Mouse (Mus musculus) CH12.LX (cell line): ENCODE measurements around the gene C1ql3. TPM values are rescaled to one million over a fixed set of nuclear protein-coding genes. Genes with fewer than 3 reads are reported as not detected.

Experiments used
- DNase-seq: peaks from one replicate; pipeline ENCODE4 v3.0.0-alpha.2; 2013; ENCODE audit errors: extremely low read depth
- H3K27ac ChIP-seq: 2 replicates; pipeline ENCODE4 v1.5.1; 2012; ENCODE audit warnings: low read depth, mild to moderate bottlenecking, control low read depth, moderate library complexity; ENCODE audit not compliant: insufficient read depth
- H3K27me3 ChIP-seq: replicated peaks from 2 replicates; pipeline ENCODE3; 2012; ENCODE audit warnings: inconsistent platforms
- H3K36me3 ChIP-seq, 2 experiments: replicated peaks in 1 of 2; 2 replicates each; pipeline versions ENCODE3 to v1.6.1; 2012; ENCODE audit warnings: inconsistent platforms in 1 of 2, low read length in 1 of 2, mild to moderate bottlenecking in 1 of 2, mixed read lengths in 1 of 2, moderate library complexity in 1 of 2; ENCODE audit not compliant: control insufficient read depth in 1 of 2, insufficient read depth in 1 of 2
- H3K4me1 ChIP-seq, 2 experiments: 2 replicates each; pipeline ENCODE4 v1.6.1; 2012; ENCODE audit warnings: inconsistent platforms in 1 of 2, moderate library complexity in 1 of 2; ENCODE audit not compliant: insufficient read depth in 2 of 2, control insufficient read depth in 1 of 2
- H3K4me2 ChIP-seq: 2 replicates; pipeline ENCODE4 v1.6.1; 2012; ENCODE audit warnings: low read depth, mild to moderate bottlenecking, control low read depth; ENCODE audit not compliant: poor library complexity, insufficient read depth, severe bottlenecking
- H3K4me3 ChIP-seq, 3 experiments: fragments of 150-350 bp in 1 of 3; sonication (generic) in 1 of 3; replicated peaks in 1 of 3; 2 replicates each; pipeline versions ENCODE3 to v1.5.1; 2011 to 2012; ENCODE audit warnings: low read depth in 2 of 3, low read length in 2 of 3, mild to moderate bottlenecking in 2 of 3, moderate library complexity in 2 of 3, control low read depth in 1 of 3, improper control_type of control experiment in 1 of 3, inconsistent platforms in 1 of 3, mixed read lengths in 1 of 3; ENCODE audit not compliant: poor library complexity in 1 of 3
- H3K79me2 ChIP-seq: replicated peaks from 2 replicates; pipeline ENCODE4 v1.6.1; 2012; ENCODE audit warnings: mild to moderate bottlenecking, moderate library complexity; ENCODE audit not compliant: control insufficient read depth, poor library complexity, insufficient read depth, severe bottlenecking; ENCODE audit errors: extremely low read depth
- H3K9ac ChIP-seq: 2 replicates; pipeline ENCODE4 v1.6.1; 2012; ENCODE audit warnings: low read depth, mild to moderate bottlenecking, control low read depth, moderate library complexity; ENCODE audit not compliant: insufficient read depth
- H3K9me3 ChIP-seq: replicated peaks from 2 replicates; pipeline ENCODE3; 2012; ENCODE audit warnings: low read length, inconsistent platforms, mixed read lengths
- BHLHE40 ChIP-seq: IDR thresholded peaks from 2 replicates; pipeline ENCODE4 v1.6.1; 2011; ENCODE audit warnings: mild to moderate bottlenecking, low read depth, low read length, improper control_type of control experiment
- CHD1 ChIP-seq: IDR thresholded peaks from 2 replicates; pipeline ENCODE4 v1.6.1; 2012; ENCODE audit warnings: low read depth, low read length, improper control_type of control experiment, inconsistent platforms
- CTCF ChIP-seq, 2 experiments: IDR thresholded peaks in 1 of 2; conservative IDR thresholded peaks in 1 of 2; 2 replicates each; pipeline ENCODE4 v1.5.1; 2011 to 2012; ENCODE audit warnings: low read depth in 2 of 2, low read length in 2 of 2, improper control_type of control experiment in 1 of 2, inconsistent platforms in 1 of 2, mild to moderate bottlenecking in 1 of 2, moderate library complexity in 1 of 2
- ETS1 ChIP-seq: conservative IDR thresholded peaks from 2 replicates; pipeline ENCODE4 v1.6.1; 2012; ENCODE audit warnings: low read depth, mild to moderate bottlenecking, inconsistent platforms, low read length, improper control_type of control experiment, moderate library complexity
- GABPA ChIP-seq: IDR thresholded peaks from 2 replicates; pipeline ENCODE4 v1.6.1; 2012; ENCODE audit warnings: low read depth, low read length, improper control_type of control experiment, inconsistent platforms; ENCODE audit not compliant: insufficient replicate concordance
- HCFC1 ChIP-seq: IDR thresholded peaks from 2 replicates; pipeline ENCODE4 v1.6.1; 2012; ENCODE audit warnings: low read depth, mild to moderate bottlenecking, inconsistent platforms, low read length, improper control_type of control experiment
- IRF4 ChIP-seq: IDR thresholded peaks from 2 replicates; pipeline ENCODE4 v1.6.1; 2014; ENCODE audit warnings: low read depth, mild to moderate bottlenecking, inconsistent platforms, low read length, improper control_type of control experiment
- MAFK ChIP-seq: IDR thresholded peaks from 2 replicates; pipeline ENCODE4 v1.6.1; 2011; ENCODE audit warnings: low read length, improper control_type of control experiment; ENCODE audit not compliant: insufficient replicate concordance
- MXI1 ChIP-seq: IDR thresholded peaks from 2 replicates; pipeline ENCODE4 v1.6.1; 2011; ENCODE audit warnings: mild to moderate bottlenecking, low read depth, low read length, improper control_type of control experiment
- MYC ChIP-seq: IDR thresholded peaks from 2 replicates; pipeline ENCODE4 v1.6.1; 2011; ENCODE audit warnings: low read depth, mild to moderate bottlenecking, improper control_type of control experiment, low read length
- POLR2AphosphoS2 ChIP-seq: IDR thresholded peaks from 2 replicates; pipeline ENCODE4 v1.6.1; 2011; ENCODE audit warnings: low read depth, low read length, improper control_type of control experiment
- RAD21 ChIP-seq: IDR thresholded peaks from 2 replicates; pipeline ENCODE4 v1.6.1; 2011; ENCODE audit warnings: low read depth, mild to moderate bottlenecking, low read length, improper control_type of control experiment, moderate library complexity
- RCOR1 ChIP-seq: conservative IDR thresholded peaks from 2 replicates; pipeline ENCODE4 v1.6.1; 2012; ENCODE audit warnings: low read depth, mild to moderate bottlenecking, inconsistent platforms, low read length, improper control_type of control experiment
- SMC3 ChIP-seq: IDR thresholded peaks from 2 replicates; pipeline ENCODE4 v1.6.1; 2011; ENCODE audit warnings: low read depth, low read length, improper control_type of control experiment
- TBP ChIP-seq: conservative IDR thresholded peaks from 2 replicates; pipeline ENCODE4 v1.6.1; 2011; ENCODE audit warnings: low read depth, low read length, improper control_type of control experiment
- UBTF ChIP-seq: IDR thresholded peaks from 2 replicates; pipeline ENCODE4 v1.6.1; 2012; ENCODE audit warnings: low read depth, mild to moderate bottlenecking, inconsistent platforms, low read length, improper control_type of control experiment, moderate library complexity
- USF1 ChIP-seq: IDR thresholded peaks from 2 replicates; pipeline ENCODE4 v1.6.1; 2014; ENCODE audit warnings: low read depth, mild to moderate bottlenecking, inconsistent platforms, low read length, improper control_type of control experiment
- ZKSCAN1 ChIP-seq: IDR thresholded peaks from 2 replicates; pipeline ENCODE4 v1.6.1; 2012; ENCODE audit warnings: low read depth, inconsistent platforms, low read length, improper control_type of control experiment, borderline replicate concordance
- ZMIZ1 ChIP-seq: IDR thresholded peaks from 2 replicates; pipeline ENCODE4 v1.6.1; 2012; ENCODE audit warnings: low read depth, mild to moderate bottlenecking, inconsistent platforms, low read length, improper control_type of control experiment
- ZNF384 ChIP-seq: IDR thresholded peaks from 2 replicates; pipeline ENCODE4 v1.6.1; 2012; ENCODE audit warnings: low read depth, low read length, improper control_type of control experiment, inconsistent platforms
- dilution Hi-C: fragments of 300-500 bp; cut with MboI; formaldehyde crosslinking; loops from 2 replicates; pipeline ENCODE4 v1.14.3; 2020; ENCODE audit warnings: low sequenced_read_pairs; ENCODE audit not compliant: extremely low pct_unique_long_range_greater_than_20kb, extremely low pct_ligation_motif_present
- in situ Hi-C: fragments of 300-500 bp; cut with MboI; formaldehyde crosslinking; loops from 3 replicates; pipeline ENCODE4 v1.14.3; 2019; ENCODE audit warnings: low sequenced_read_pairs, low pct_ligation_motif_present, low pct_unique_long_range_greater_than_20kb, mixed read lengths
- polyA plus RNA-seq: library from polyadenylated mRNA; unstranded; fragments of >175 nt; gene quantifications from 2 replicates; pipeline ENCODE4 v1.2.1, GENCODE M21; 2012; ENCODE audit warnings: low read depth; ENCODE audit not compliant: insufficient read length
- total RNA-seq, 2 experiments: library from RNA; depleted of rRNA; stranded (reverse); fragments of 300-350 nt in 1 of 2; fragments of >200 nt in 1 of 2; gene quantifications; 2 replicates each; pipeline ENCODE4 v1.2.3; 2012 to 2014

Gene C1ql3
- total and polyA plus RNA-seq, 3 experiments, result 0.08 TPM; not detected in 2

DNA sequence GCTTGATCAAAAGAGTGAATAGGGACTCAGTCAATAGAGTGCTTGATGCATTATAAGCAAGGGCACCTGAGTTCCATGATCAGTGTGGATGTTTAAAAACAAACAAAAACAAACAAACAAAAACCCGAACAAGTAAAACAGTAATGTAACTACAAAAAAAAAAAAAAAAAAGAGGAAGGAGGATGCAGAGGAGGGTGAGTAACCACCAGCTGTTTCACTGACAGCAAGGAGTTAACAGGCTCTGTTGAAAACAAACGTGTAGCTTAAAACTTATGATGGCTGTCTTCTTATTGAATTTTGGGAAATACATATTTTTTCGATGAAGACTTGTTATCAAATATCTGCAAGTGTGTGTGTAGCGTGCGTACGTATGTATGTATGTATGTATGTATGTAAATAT is 37.0 kb upstream of the C1ql3 start:
- dilution Hi-C loops, result no loop called here
- H3K27ac ChIP-seq, result no peak overlapping the region
- H3K79me2 ChIP-seq, result no peaks in the 10 kb centered on the region
- H3K9ac ChIP-seq, result no peak overlapping the region
- in situ Hi-C loops, result no loop called here
- H3K27me3 ChIP-seq, result no peaks in the 10 kb centered on the region
- peaks cover 3 to 6% of the 10 kb centered on the region in 2 experiments; a peak in 1 of 4 replicates for H3K4me1 ChIP-seq
- H3K4me2 ChIP-seq, result no peak overlapping the region
- no peaks in the 10 kb centered on the region for H3K9me3 ChIP-seq
- no peak for DNase-seq
- no peaks in the 10 kb centered on the region for H3K36me3 ChIP-seq
- H3K4me3 ChIP-seq, result no peak overlapping the region
- TF ChIP-seq ZNF384, result peak; percentile 77
- TF ChIP-seq IRF4, result no peak
- no peak for TF ChIP-seq USF1
- TF ChIP-seq CHD1, result no peak
- no peak for TF ChIP-seq CTCF (conservative IDR thresholded peaks at IDR 0.05 in 1 of 2, IDR thresholded peaks at IDR 0.05 in 1 of 2; ENCODE audit: low read depth in 2 of 2, low read length in 2 of 2)
- no peak for TF ChIP-seq ZMIZ1
- TF ChIP-seq TBP, result no peak
- no peak for TF ChIP-seq MXI1
- no peak for TF ChIP-seq RCOR1

DNA sequence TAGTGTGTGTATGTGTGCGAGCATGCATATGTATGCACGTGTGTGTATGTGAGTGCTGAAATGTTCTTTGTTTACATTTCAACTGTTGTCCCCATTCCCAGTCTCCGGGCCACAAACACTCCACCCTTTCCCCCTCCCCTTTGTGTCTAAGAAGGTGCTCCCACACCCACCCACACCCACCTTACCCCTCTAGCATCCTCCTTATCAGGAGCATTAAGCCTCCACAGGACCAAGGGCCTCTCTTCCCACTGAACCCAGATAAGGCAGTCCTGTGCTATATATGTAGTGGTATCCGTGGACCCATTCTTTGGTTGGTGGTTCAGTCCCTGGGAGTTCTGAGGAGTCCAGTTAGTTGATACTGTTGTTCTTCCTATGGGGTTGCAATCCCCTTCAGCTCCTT is 32.9 kb upstream of the C1ql3 start:
- Histone ChIP-seq H3K27me3 (no peaks in the 10 kb centered on the region), H3K27ac (no peak overlapping the region), H3K4me1 (peaks cover 3 to 19% of the 10 kb centered on the region in 2 experiments; a peak in 2 of 4 replicates), H3K36me3 (no peaks in the 10 kb centered on the region), H3K9me3 (no peaks in the 10 kb centered on the region), H3K4me2 (no peak overlapping the region), H3K79me2 (no peaks in the 10 kb centered on the region), H3K4me3 (no peak overlapping the region), H3K9ac (no peak overlapping the region)
- in situ Hi-C loops (no loop called here), dilution Hi-C loops (no loop called here)
- no peak for TF ChIP-seq HCFC1
- no peak for TF ChIP-seq MAFK
- TF ChIP-seq ETS1, result no peak
- TF ChIP-seq IRF4, result no peak
- no peak for TF ChIP-seq MYC
- TF ChIP-seq BHLHE40, result no peak
- no peak for TF ChIP-seq ZNF384
- no peak for TF ChIP-seq TBP
- TF ChIP-seq SMC3, result no peak
- TF ChIP-seq GABPA, result no peak
- TF ChIP-seq POLR2AphosphoS2, result no peak
- TF ChIP-seq UBTF, result no peak
- TF ChIP-seq USF1, result no peak
- TF ChIP-seq CTCF (conservative IDR thresholded peaks at IDR 0.05 in 1 of 2, IDR thresholded peaks at IDR 0.05 in 1 of 2; ENCODE audit: low read depth in 2 of 2, low read length in 2 of 2), result no peak
- no peak for TF ChIP-seq ZKSCAN1
- TF ChIP-seq RAD21, result no peak
- DNase-seq, result no peak
